Mouse (Mus musculus): ENCODE data around the gene Wapl.

The Wapl gene

GRCm38 (mm10) chr14:34697376-34697775, 23.6 kb downstream of the Wapl start:
- DNase-seq (ENCODE audit: extremely low spot score) = no peak

- no peak for DNase-seq (ENCODE audit: extremely low spot score)
These were observed 36.5 kb downstream of the Wapl start for GRCm38 (mm10) chr14:34710209-34710608.

- DNase-seq (ENCODE audit: extremely low spot score) = no peak
These were observed 38.3 kb downstream of the Wapl start for GRCm38 (mm10) chr14:34712027-34712426.

GRCm38 (mm10) chr14:34712857-34713256, 39.1 kb downstream of the Wapl start:
- DNase-seq (ENCODE audit: extremely low spot score) = no peak

- no peak for DNase-seq (ENCODE audit: extremely low spot score)
These were observed 44.4 kb downstream of the Wapl start for GRCm38 (mm10) chr14:34718150-34718549.

GRCm38 (mm10) chr14:34727709-34728108, 54.0 kb downstream of the Wapl start:
- DNase-seq (ENCODE audit: extremely low spot score) = no peak

GRCm38 (mm10) chr14:34735405-34735804, 61.7 kb downstream of the Wapl start:
- no peak for DNase-seq (ENCODE audit: extremely low spot score)

GRCm38 (mm10) chr14:34745401-34745800, 71.7 kb downstream of the Wapl start:
- DNase-seq (ENCODE audit: extremely low spot score) = no peak

- no peak for DNase-seq (ENCODE audit: extremely low spot score)
These were observed 82.0 kb downstream of the Wapl start for GRCm38 (mm10) chr14:34755731-34756130.

- DNase-seq (ENCODE audit: extremely low spot score) = no peak
These were observed 86.2 kb downstream of the Wapl start for GRCm38 (mm10) chr14:34759938-34760337.

GRCm38 (mm10) chr14:34761082-34761959, 87.6 kb downstream of the Wapl start:
- DNase-seq (ENCODE audit: extremely low spot score) = no peak

- DNase-seq (ENCODE audit: extremely low spot score) = peak; percentile 30
These were observed 89.0 kb downstream of the Wapl start for GRCm38 (mm10) chr14:34762682-34763081.

- DNase-seq (ENCODE audit: extremely low spot score) = peak; percentile 25
These were observed 90.2 kb downstream of the Wapl start for GRCm38 (mm10) chr14:34763771-34764539.

- DNase-seq (ENCODE audit: extremely low spot score) = no peak
These were observed 91.2 kb downstream of the Wapl start for GRCm38 (mm10) chr14:34764908-34765307.

- no peak for DNase-seq (ENCODE audit: extremely low spot score)
These were observed 91.7 kb downstream of the Wapl start for GRCm38 (mm10) chr14:34765380-34765779.

- no peak for DNase-seq (ENCODE audit: extremely low spot score)
These were observed 92.5 kb downstream of the Wapl start for GRCm38 (mm10) chr14:34766181-34766580.

- DNase-seq (ENCODE audit: extremely low spot score) = peak; percentile 77
These were observed 94.6 kb downstream of the Wapl start for GRCm38 (mm10) chr14:34768373-34768772.

GRCm38 (mm10) chr14:34769021-34769566, 95.4 kb downstream of the Wapl start:
- DNase-seq (ENCODE audit: extremely low spot score) = peak; percentile 89

GRCm38 (mm10) chr14:34769567-34770158, 95.9 kb downstream of the Wapl start:
- DNase-seq (ENCODE audit: extremely low spot score) = peak; percentile 59

GRCm38 (mm10) chr14:34770467-34770866, 96.7 kb downstream of the Wapl start:
- no peak for DNase-seq (ENCODE audit: extremely low spot score)

GRCm38 (mm10) chr14:34771601-34772000, 97.9 kb downstream of the Wapl start:
- no peak for DNase-seq (ENCODE audit: extremely low spot score)

- DNase-seq (ENCODE audit: extremely low spot score) = no peak
These were observed 98.4 kb downstream of the Wapl start for GRCm38 (mm10) chr14:34772132-34772531.

Data from embryo, embryonic 9.5 days (tissue).